Mouse (Mus musculus): ENCODE results near the gene Capn6.

- no peak for TF ChIP-seq CTCF (IDR thresholded peaks at IDR 0.05; ENCODE audit: borderline replicate concordance, extremely low read depth, insufficient read depth, insufficient read length)
- no peak for TF ChIP-seq POLR2A (IDR thresholded peaks at IDR 0.05; ENCODE audit: borderline replicate concordance, extremely low read depth, insufficient read depth, insufficient read length, poor library complexity, severe bottlenecking)
These were observed 693 bp downstream of the Capn6 start for GRCm38 (mm10) chrX:143826521-143826920.

Data from brain, embryonic 14.5 days (tissue).